Mouse (Mus musculus) G1E-ER4 (cell line): ENCODE results near the gene Lmod3. TPM values are rescaled to one million over a fixed set of nuclear protein-coding genes. Genes with fewer than 3 reads are reported as not detected.

Experiments used
- GATA1 ChIP-seq: IDR thresholded peaks from one replicate; pipeline ENCODE4 v1.8.0; 2012; ENCODE audit warnings: low read length, inconsistent platforms
- polyA plus RNA-seq: library from polyadenylated mRNA; stranded (reverse); fragments of >175 nt; gene quantifications from 2 replicates; pipeline ENCODE4 v1.2.3, GENCODE M21; 2012

Gene Lmod3
- polyA plus RNA-seq, result not detected in 2 replicates

DNA sequence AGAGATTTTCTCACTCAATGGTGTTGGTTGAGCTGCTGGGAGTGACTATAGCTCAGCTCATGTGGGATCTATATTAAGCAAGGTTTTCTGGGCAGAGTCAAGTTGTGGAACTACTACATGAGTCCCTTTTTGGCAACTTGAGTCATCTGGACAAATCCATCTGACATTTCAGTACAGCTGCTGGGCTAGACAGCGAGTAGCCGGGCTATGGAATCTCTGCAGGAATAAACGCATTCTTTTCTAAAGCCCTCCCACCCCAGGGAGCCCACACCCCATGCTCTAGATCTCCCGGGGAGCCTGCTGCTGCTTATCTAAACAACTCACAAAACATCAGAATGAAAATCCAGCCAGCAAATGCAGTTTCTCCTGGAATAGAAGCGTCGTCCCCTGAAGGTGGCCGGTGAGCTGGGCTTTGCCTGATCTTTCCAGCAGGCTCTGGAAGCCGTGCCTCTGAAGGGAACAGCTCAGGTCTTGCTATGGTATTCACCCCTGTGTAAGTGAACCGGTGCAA, at the start of gene Lmod3:
Lmod3 (minus strand) TSS at position 49 of the 511 bp plus-strand sequence.
- TF ChIP-seq GATA1, result no peak

DNA sequence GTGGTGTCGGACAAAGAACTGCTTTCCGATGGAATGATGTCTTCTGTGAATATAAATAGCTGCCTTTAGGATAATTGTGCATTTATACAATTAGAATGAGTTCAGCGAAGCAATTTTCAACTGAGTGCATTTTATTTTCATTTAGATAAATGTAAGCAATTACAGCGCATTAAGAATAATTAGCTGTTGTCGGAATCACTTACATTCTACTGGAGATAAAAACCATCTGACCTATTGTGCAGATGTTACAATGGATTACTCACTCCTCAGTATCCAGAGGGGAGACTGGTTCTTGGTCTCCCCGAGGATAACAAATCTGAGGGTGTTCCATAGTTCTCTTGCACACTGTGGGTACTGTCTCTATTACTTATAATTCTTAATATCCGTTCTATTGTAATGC, 49.7 kb upstream of the Lmod3 start:
- no peak for TF ChIP-seq GATA1

DNA sequence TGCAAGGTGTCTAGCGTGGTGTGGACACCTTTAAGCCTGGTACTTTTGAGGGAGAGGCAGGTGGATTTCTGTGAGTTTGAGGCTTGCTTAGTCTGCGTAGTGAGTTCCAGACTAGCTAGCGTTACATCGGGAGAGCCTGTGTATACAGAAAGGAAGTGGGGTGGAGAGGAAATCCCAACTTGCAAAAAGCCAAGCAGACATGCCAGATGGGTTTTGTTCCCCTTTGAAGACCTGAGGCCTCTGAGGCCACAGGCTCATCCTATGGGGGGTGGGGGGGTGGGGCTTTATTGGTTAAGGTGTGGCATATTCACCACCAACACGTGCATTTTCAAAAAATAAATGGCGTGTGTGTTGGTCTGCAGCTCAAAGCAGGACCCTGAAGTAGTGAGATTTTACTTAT, 48.1 kb upstream of the Lmod3 start:
- TF ChIP-seq GATA1, result no peak

DNA sequence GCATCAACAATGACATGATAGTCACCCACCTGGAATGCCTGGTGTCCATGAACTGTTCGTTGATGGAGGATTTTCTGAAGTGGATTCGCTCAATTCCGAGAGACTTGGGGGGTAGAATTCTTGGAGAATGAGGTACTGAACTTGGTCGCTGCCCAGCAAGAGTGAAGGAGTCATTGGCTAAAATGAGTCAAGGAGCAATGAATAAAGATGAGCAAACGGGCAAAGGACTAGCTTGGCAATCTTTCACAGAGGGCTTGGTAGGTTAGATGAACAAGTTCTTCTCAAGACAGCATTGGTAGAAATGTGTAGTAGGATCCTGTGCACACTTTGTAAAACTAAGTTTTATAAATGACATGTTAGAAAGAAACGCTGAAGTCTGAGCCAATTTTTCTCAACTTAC, 47.6 kb upstream of the Lmod3 start:
- no peak for TF ChIP-seq GATA1

DNA sequence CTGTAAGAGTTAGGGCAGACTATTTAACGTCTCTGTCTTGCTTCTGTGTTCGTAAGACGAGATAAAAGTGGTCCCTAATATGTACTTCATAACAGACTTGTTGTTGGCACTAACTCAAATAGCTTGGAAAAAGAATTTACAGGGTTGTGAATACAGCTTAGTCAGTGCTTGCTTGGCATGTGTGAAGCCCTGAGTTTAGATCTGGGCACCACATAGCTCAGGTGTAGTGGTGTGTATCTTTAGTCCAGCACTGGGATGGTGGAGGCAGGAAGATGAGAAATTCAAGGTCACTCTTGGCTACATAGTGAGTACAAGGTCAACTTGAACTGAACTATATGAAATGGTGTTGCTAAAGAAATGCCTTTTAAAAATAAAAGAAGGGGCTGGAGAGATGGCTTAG, 44.6 kb upstream of the Lmod3 start:
- TF ChIP-seq GATA1, result no peak

DNA sequence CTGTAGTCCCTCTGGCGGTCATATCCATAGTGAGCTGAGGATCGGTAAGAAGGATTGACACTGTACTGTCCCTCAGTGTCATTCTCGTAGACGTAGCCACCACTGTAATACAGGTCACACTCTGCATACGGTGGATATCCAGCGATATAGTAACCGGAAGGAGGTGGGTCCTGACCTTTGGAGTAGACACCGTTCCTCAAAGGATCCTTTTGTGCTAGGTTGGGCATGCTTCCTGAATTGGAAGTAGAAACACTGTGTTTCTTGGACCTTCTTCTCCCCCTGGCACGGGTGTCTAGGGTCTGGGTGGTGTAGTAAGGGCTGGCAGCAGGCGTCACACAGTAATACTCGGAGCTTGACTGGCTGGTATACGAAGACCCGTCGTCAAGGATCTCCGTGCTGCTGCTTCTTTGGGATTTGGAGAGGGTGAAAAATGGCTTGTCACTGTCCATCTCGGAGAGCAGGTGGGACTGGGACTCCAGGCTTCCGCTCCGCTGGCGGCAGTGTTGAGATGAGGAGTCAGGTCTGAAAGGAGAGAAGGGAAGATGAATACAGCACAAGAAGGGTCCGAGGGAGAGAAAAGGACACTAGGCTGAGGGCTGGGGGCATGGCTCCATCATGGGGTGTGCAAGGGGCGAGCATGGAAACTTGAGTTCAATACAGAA, 43.4 kb upstream of the Lmod3 start:
- no peak for TF ChIP-seq GATA1

DNA sequence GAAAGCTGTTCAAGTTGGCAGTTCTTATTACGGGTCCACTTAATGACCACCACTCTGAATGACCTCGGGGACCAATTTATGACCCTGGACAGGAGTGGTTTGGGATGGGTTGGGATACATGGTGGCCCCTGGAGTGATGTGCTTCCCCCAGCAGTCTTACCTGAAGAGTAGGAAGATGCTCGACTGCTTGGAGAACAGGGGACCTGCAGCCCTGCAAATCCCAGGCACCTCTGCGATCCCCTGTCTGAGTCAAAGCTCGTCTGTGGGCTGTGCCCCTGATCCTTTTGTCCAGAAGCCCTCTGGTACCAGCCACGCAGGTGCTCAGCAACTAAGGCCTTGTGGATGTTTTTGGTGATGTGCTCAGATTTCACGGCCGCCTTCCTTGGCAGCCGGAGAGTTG, 42.9 kb upstream of the Lmod3 start:
- no peak for TF ChIP-seq GATA1

DNA sequence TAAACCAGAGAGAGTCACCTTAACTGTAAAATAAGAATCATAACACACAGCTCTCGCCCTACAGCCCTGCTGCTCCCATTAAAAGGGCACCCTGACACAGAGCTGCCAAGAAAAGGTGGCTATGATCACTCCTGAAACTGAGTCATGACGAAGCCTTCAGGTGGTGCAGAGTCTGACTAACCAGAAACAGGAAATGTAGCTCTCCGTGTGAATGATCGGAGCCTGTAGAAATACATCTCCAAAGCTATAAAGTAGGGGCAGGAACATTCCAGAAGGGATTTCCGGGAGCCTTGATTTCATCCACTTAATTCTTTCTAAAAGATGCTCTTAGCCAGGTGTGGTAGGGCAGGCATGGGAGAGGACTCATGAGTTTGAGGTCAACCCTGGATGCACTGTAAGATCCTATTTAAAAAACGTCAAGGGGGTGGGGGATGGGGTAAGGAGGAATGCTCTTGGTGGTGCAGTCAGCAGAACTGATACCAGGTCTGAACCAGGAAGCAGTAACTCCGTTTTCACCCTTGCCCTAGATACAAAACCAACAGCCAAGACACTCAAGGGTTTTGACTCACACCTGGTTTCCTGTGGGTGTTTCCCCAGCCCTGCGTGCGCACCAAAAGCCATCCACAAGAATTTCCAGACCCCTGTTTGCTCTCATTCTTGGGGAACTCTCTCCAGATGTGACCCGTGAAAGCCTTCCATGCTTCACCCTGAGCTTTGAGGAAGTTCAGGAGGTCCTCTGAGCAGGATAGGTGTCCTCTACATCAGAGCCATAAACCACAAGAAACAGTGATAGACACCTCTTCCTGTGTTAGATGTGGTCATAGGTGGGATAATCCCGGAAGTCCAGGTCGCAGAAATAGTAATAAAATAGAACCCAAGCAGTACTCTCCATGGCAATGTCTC, 41.4 kb upstream of the Lmod3 start:
- TF ChIP-seq GATA1, result no peak

DNA sequence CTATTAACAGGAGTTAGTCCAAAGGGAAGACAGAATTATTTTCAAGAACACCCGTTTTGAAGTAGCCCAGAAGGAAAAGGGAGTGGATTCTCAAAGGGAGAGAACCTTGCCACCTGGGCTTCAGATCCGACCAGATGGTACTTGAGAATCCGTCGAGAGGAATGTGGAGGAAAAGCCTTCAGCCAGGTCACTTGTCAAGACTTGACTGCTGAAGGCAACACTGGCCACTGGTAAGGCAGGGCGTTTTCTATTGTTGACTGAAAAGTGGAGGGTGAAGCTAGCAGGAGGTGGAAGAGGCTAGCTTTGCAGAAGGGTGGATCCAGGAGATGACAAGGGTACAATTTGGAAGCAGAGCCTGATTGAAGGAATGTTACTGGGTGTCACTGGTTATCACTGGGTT, 40.3 kb upstream of the Lmod3 start:
- no peak for TF ChIP-seq GATA1

DNA sequence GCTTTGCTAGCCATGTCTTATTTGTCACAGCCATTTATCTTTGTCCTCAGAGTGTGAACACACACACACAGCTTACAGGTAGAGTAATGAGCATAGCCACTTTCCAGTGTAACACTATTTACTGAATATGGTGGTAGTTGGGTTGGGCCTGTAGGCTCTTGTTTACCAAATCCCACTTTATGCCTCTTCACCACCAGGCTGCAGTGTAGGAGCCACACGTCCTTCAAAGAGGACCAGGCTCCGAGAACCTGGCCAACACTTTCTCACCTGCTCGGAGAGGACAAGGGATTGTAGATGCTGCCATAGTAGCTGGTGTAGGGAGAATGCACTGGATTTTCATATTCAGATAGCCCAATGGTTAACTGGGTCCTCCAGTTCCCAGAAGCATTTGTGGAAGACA, 39.5 kb upstream of the Lmod3 start:
- no peak for TF ChIP-seq GATA1

DNA sequence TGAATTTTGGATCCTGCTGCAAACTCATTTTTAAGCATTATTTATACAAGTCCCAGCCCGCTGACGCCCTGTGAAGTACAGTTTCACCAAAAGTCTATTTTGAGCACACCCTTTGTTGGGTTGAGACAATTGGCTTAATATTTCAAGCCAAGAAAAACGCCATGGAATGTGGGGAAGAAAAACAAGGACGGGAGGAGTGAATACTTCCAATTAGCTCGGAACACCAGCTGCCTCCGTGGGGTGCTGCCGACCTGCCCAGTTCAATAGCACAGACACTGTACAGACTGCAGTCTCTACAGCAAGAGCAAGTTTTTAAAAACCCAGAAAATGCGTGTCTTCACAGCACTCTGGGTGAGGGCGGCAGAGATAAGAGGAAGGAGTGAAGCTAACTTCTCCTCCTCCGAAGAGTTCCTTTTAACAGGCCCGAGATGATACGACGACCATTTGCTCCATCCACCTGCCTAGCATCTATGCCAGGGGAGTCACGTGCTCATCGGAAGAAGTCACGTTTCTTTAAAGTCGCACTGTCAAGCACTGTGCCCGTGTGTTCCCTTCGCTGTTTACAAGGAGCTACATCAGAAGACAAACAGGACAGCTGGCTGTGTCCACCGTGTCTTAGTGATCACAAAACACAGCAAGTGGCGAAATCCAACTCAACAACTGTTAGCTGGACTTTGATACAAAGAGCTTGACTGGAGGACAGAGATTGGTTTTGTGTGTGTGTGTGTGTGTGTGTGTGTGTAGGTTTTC, 38.8 kb upstream of the Lmod3 start:
- no peak for TF ChIP-seq GATA1

DNA sequence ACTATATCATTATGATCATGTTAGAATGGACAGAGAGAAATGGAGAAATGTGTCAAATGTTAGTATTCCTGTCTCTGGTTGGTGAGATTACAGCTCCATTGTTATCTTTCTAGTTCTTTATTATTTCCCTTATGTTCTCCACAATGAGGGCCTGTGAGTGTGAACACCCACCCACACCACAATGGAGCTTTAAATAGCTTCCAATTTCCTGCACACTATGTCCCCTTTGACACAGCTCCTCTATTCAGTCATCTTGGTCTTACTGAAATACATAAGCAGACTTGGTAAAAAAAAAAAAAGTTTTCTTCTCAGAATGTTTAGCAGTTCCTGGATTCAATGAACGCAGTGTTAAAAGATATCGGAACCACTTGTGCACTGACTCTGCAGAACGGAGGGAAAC, 38.1 kb upstream of the Lmod3 start:
- no peak for TF ChIP-seq GATA1

DNA sequence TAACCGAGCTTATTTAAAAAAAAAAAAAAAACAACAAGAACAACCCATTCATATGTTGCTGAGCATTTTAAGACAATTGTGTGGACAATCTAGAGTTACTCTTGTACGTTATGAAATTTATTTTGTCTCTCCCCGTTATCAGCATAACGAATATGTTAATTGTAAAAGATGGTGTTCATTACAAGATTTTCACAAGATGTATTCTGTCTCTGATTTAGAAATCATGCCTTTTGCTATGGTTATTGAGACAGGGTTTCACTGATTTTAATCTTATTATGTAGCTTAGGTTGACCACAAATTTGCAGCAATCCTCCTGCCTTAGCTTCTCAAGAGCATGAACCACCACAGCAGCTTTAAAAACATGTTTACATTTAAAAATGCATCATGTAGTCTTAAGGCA, 37.3 kb upstream of the Lmod3 start:
- TF ChIP-seq GATA1, result no peak

DNA sequence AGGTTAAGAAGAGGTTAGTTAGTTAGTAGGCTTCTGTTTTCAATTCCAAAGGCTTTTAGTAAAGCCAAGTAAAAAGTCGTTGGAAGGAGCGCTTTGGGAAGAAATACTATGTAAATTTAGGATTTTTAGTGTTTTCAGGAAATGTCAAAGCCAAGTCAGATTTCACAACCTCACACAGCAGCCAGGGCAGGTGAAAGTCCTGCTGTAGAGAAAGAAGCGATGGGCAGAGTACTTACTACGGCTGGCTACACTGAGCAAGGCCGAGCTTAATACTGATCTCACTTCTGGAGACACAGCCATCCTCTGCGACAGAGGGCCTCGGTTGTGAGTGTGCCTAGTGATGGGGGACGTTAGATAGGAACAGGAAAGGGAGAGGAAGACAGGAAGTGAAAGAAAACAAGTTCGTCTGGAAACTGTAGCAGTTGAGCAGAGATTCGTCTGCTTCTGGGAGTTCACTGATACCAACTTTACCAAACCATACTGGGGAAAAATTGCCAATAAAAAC, 36.8 kb upstream of the Lmod3 start:
- TF ChIP-seq GATA1, result no peak

DNA sequence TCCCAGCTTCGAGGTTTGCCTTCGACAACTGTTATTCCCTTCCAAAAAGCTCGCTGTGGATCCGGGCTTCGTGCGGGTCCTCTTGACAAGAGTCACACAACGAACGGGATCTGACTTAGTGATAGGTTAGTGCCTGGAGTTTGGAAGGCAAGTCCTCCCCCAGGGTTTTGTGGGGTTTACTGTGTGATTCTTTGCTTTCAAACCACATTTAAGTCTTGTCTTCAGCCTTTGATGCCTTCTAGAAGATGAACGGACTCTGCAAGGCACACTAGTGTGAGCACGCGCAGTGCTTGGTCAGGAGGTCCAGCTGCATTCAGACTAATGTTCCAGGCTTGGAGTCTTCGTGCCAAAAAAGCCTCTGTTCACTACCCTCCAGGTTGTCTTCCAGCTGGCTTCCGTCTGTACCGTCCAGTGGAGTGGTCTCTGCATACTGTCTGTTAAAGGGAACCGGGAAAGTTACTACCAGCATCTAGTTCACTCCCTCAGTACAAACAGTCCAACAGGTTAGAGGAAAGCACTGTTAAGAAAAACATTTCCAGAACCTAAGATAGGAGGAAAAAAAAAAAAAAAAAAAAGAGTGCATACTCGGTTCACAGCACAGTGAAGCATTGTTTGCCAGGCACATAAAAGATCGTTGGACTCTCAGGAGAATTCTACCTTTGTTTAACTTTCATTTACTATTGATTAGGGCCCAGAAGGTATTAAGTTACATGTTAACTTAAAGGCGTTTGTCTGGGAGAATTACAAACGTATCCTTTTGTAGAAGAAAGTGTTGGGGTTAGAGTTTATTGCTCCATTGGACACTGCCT, 35.7 kb upstream of the Lmod3 start:
- no peak for TF ChIP-seq GATA1
